10 mouse cellular contexts compared by ENCODE assay signal in the genomic region with DNA sequence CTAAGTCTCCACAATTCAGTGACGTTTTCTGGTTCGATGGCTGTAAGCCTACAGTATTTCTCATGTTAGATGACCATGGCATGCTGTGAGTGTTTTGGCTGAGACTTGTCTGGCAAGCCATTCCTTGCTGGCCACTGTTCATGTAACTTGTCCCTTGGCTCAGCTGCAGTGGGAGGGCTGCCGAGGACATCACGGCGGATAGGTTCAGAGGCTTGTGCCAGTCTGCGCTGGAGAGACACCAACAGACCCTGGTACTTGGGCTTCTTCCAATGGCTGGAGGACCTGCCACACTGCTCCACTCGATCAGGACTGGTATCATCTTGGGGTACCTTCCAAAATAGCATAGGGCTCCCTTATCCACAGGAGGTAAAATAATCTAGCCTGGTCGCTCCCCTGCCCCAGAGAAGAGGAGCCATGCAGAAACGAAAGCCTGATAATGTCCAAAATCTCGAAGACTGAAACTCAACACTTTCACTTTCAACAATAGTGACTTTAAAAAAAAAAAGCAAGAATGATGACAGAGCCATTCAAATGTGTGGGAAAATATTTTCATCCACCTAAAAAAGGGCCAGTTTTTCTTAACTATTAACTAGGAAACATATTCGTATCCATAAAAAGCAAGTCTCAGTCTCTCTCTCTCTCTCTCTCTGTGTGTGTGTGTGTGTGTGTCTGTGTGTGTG. TPM values are rescaled to one million over a fixed set of nuclear protein-coding genes. Genes with fewer than 3 reads are reported as not detected.
DNase-seq lines count a peak whose midpoint lies in the region; ATAC-seq and TF ChIP-seq lines count a peak whose summit lies in the region.
"Had no signal": no experiment of that assay in that cellular context is flagged by ENCODE, and none has a peak within 500 bp of the region (broad histone marks: within the 10 kb centered on the region; RNA-seq: fewer than 3 reads in every experiment).

No protein-coding gene starts in this region.

- H3K36me3 ChIP-seq in hindbrain, postnatal 0 days (ENCODE audit: insufficient read depth, low read length): no peaks in the 10 kb centered on the region
- H3K36me3 ChIP-seq in hindbrain, embryonic 11.5 days (ENCODE audit: control insufficient read depth, insufficient read depth, low read length): no peaks in the 10 kb centered on the region
- no peaks in the 10 kb centered on the region for H3K36me3 ChIP-seq in small intestine, adult 2 months (ENCODE audit: control insufficient read depth, insufficient read depth, low read length)
- H3K36me3 ChIP-seq in midbrain, embryonic 10.5 days: peaks cover 25% of the 10 kb centered on the region
- H3K36me3 ChIP-seq: lung, embryonic 15.5 days had no signal

- peak overlapping the region; percentile 14; the same call in 1 of the 2 replicates for H3K4me2 ChIP-seq in hindbrain, postnatal 0 days (ENCODE audit: low read depth, low read length)
- no peak overlapping the region for H3K4me2 ChIP-seq in hindbrain, embryonic 11.5 days (replicated peaks; ENCODE audit: low read depth, low read length)
- H3K4me2 ChIP-seq: hindbrain, embryonic 14.5 days; lung, embryonic 15.5 days had no signal

- H3K4me1 ChIP-seq in hindbrain, postnatal 0 days (ENCODE audit: insufficient read depth, low read length): no peaks in the 10 kb centered on the region
- no peaks in the 10 kb centered on the region for H3K4me1 ChIP-seq in hindbrain, embryonic 11.5 days (replicated peaks; ENCODE audit: control insufficient read depth, insufficient read depth, low read length)
- H3K4me1 ChIP-seq in small intestine, adult 2 months (ENCODE audit: control insufficient read depth, insufficient read depth, insufficient read length, low read length): peaks cover 19% of the 10 kb centered on the region
- H3K4me1 ChIP-seq in midbrain, embryonic 10.5 days: peaks cover 18% of the 10 kb centered on the region
- H3K4me1 ChIP-seq: lung, embryonic 15.5 days had no signal

- intact Hi-C loops in left cerebral cortex, postnatal 25 days (cut with DNase I): loop anchor here (5.0 to 10.0 kb wide), 2 partner anchors 181 to 668 kb away; no protein-coding TSS in a partner anchor

- TF ChIP-seq CTCF in hindbrain, postnatal 0 days (IDR thresholded peaks at IDR 0.05; ENCODE audit: low read depth): no peak
- no peak for TF ChIP-seq CTCF in small intestine, adult 2 months (IDR thresholded peaks at IDR 0.05; ENCODE audit: extremely low read depth, insufficient read length, insufficient replicate concordance, low read depth, low read length)

- no peaks in the 10 kb centered on the region for H3K27me3 ChIP-seq in hindbrain, postnatal 0 days (ENCODE audit: insufficient read depth, low read length)
- no peaks in the 10 kb centered on the region for H3K27me3 ChIP-seq in hindbrain, embryonic 11.5 days (ENCODE audit: control insufficient read depth, insufficient read depth, low read length)
- H3K27me3 ChIP-seq in small intestine, adult 2 months (ENCODE audit: control insufficient read depth, insufficient read depth, low read length): no peaks in the 10 kb centered on the region
- H3K27me3 ChIP-seq in midbrain, embryonic 10.5 days (ENCODE audit: low read depth, poor library complexity, severe bottlenecking): no peaks in the 10 kb centered on the region
- H3K27me3 ChIP-seq: lung, embryonic 15.5 days had no signal

- H3K9me3 ChIP-seq in hindbrain, postnatal 0 days (ENCODE audit: low read length): no peaks in the 10 kb centered on the region
- no peaks in the 10 kb centered on the region for H3K9me3 ChIP-seq in hindbrain, embryonic 11.5 days (ENCODE audit: control insufficient read depth, low read length)
- no peaks in the 10 kb centered on the region for H3K9me3 ChIP-seq in midbrain, embryonic 10.5 days (replicated peaks)
- H3K9me3 ChIP-seq: lung, embryonic 15.5 days had no signal

- peak; percentile 79 for DNase-seq in hindbrain, postnatal 0 days (ENCODE audit: low spot score)
- no peak for DNase-seq in hindbrain, embryonic 11.5 days (ENCODE audit: low spot score)
- DNase-seq in urinary bladder, postnatal 14 days (ENCODE audit: low spot score): peak; percentile 19
- DNase-seq in urinary bladder, postnatal 4 days (ENCODE audit: low spot score in 2 of 2): no peak
- DNase-seq in heart, adult 8-10 months (ENCODE audit: low spot score): peak; percentile 81
- DNase-seq in left cerebral cortex, postnatal 25 days (ENCODE audit: low spot score in 2 of 2): no peak
- no peak for DNase-seq in midbrain, embryonic 10.5 days (ENCODE audit: low spot score)

- no peak for TF ChIP-seq POLR2A in small intestine, adult 2 months (IDR thresholded peaks at IDR 0.05; ENCODE audit: low read depth, low read length)

- no peak overlapping the region for H3K4me3 ChIP-seq in hindbrain, postnatal 0 days (ENCODE audit: low read length)
- H3K4me3 ChIP-seq in hindbrain, embryonic 11.5 days (ENCODE audit: low read depth, low read length): no peak overlapping the region
- peak overlapping the region; percentile 7; the same call in 1 of the 2 replicates for H3K4me3 ChIP-seq in small intestine, adult 2 months (ENCODE audit: low read depth, low read length)
- H3K4me3 ChIP-seq in midbrain, embryonic 10.5 days: no peak overlapping the region
- H3K4me3 ChIP-seq: lung, embryonic 15.5 days had no signal

- H3K27ac ChIP-seq in hindbrain, postnatal 0 days: no peak overlapping the region
- no peak overlapping the region for H3K27ac ChIP-seq in hindbrain, embryonic 11.5 days (ENCODE audit: low read depth, low read length)
- H3K27ac ChIP-seq in small intestine, adult 2 months (ENCODE audit: insufficient read depth, low read depth, low read length): peak overlapping the region; percentile 21; the same call in 1 of the 2 replicates
- no peak overlapping the region for H3K27ac ChIP-seq in midbrain, embryonic 10.5 days (replicated peaks)
- H3K27ac ChIP-seq: hindbrain, embryonic 14.5 days; lung, embryonic 15.5 days had no signal

- 61% methylated on average over 11 of the region's 11 CpGs for WGBS in hindbrain, postnatal 0 days
- 93% methylated on average over 11 of the region's 11 CpGs for WGBS in hindbrain, embryonic 11.5 days
- WGBS in small intestine, adult 2 months: 63% methylated on average over 11 of the region's 11 CpGs
- 97% methylated on average over 11 of the region's 11 CpGs for WGBS in midbrain, embryonic 10.5 days

- ATAC-seq in hindbrain, postnatal 0 days: peak; percentile 75
- no peak for ATAC-seq in hindbrain, embryonic 11.5 days (ENCODE audit: low FRiP score)

- no peak overlapping the region for H3K9ac ChIP-seq in hindbrain, postnatal 0 days (replicated peaks; ENCODE audit: low read length)
- no peak overlapping the region for H3K9ac ChIP-seq in hindbrain, embryonic 11.5 days (ENCODE audit: low read depth, low read length)
- H3K9ac ChIP-seq: hindbrain, embryonic 14.5 days; lung, embryonic 15.5 days had no signal

RNA-seq across cellular contexts. Expression of a gene that starts 12.7 kb away (rescaled TPM):
- 31.9 and 48.5 TPM in 2 replicates for total RNA-seq in hindbrain, postnatal 0 days (2014; rRNA removed)
- polyA plus RNA-seq in hindbrain, postnatal 0 days (2015; fragmentation: Nextera tagmentation; extraction: Ambion mirVana): 53.3 and 55.3 TPM in 2 replicates
- polyA plus RNA-seq in hindbrain, embryonic 11.5 days (2014; fragmentation: Nextera tagmentation; extraction: Ambion mirVana): 91.3 and 95.8 TPM in 2 replicates
- total RNA-seq in heart, adult 8-10 months (2022): 10 to 100 TPM; 13.8 to 15.8 (median 14.1) TPM
- 9.4 and 18.4 TPM in 2 replicates for polyA plus RNA-seq in small intestine, adult 2 months (2012; rRNA removed)
- 10 to 100 TPM; 17.0 to 17.9 TPM for total RNA-seq in left cerebral cortex, postnatal 25 days (2021)
- polyA plus RNA-seq in midbrain, embryonic 10.5 days (2016; fragmentation: Nextera tagmentation; extraction: Ambion mirVana): 108 TPM in 2 replicates

RNA-seq across cellular contexts. Expression of a gene that starts 36.8 kb away (rescaled TPM):
- total RNA-seq in hindbrain, postnatal 0 days (2014; rRNA removed): 35.5 and 40.5 TPM in 2 replicates
- polyA plus RNA-seq in hindbrain, postnatal 0 days (2015; fragmentation: Nextera tagmentation; extraction: Ambion mirVana): 62.9 and 66.3 TPM in 2 replicates
- 95.4 and 96.8 TPM in 2 replicates for polyA plus RNA-seq in hindbrain, embryonic 11.5 days (2014; fragmentation: Nextera tagmentation; extraction: Ambion mirVana)
- total RNA-seq in heart, adult 8-10 months (2022): 10 to 100 TPM; 81.9 to 98.4 (median 89.6) TPM
- polyA plus RNA-seq in small intestine, adult 2 months (2012; rRNA removed): 35.7 and 39.7 TPM in 2 replicates
- 10 to 100 TPM; 65.3 to 68.5 TPM for total RNA-seq in left cerebral cortex, postnatal 25 days (2021)
- polyA plus RNA-seq in midbrain, embryonic 10.5 days (2016; fragmentation: Nextera tagmentation; extraction: Ambion mirVana): 85.5 and 87.3 TPM in 2 replicates

RNA-seq across cellular contexts. Expression of a gene that starts 36.9 kb away (rescaled TPM):
- 2.8 and 3.4 TPM in 2 replicates for total RNA-seq in hindbrain, postnatal 0 days (2014; rRNA removed)
- 3.1 and 3.4 TPM in 2 replicates for polyA plus RNA-seq in hindbrain, postnatal 0 days (2015; fragmentation: Nextera tagmentation; extraction: Ambion mirVana)
- 11.9 and 14.3 TPM in 2 replicates for polyA plus RNA-seq in hindbrain, embryonic 11.5 days (2014; fragmentation: Nextera tagmentation; extraction: Ambion mirVana)
- total RNA-seq in heart, adult 8-10 months (2022): 1 to 10 TPM; 5.3 to 7.9 (median 5.9) TPM
- 10.4 and 13.0 TPM in 2 replicates for polyA plus RNA-seq in small intestine, adult 2 months (2012; rRNA removed)
- total RNA-seq in left cerebral cortex, postnatal 25 days (2021): 1 to 10 TPM; 1.2 to 1.7 TPM
- 18.5 and 19.6 TPM in 2 replicates for polyA plus RNA-seq in midbrain, embryonic 10.5 days (2016; fragmentation: Nextera tagmentation; extraction: Ambion mirVana)

RNA-seq across cellular contexts. Expression of a gene that starts 44.1 kb away (rescaled TPM):
- 17.5 and 31.4 TPM in 2 replicates for total RNA-seq in hindbrain, postnatal 0 days (2014; rRNA removed)
- 16.4 and 16.9 TPM in 2 replicates for polyA plus RNA-seq in hindbrain, postnatal 0 days (2015; fragmentation: Nextera tagmentation; extraction: Ambion mirVana)
- polyA plus RNA-seq in hindbrain, embryonic 11.5 days (2014; fragmentation: Nextera tagmentation; extraction: Ambion mirVana): 11.7 and 13.7 TPM in 2 replicates
- 10 to 100 TPM; 25.1 to 30.4 (median 28.3) TPM for total RNA-seq in heart, adult 8-10 months (2022)
- polyA plus RNA-seq in small intestine, adult 2 months (2012; rRNA removed): 97.6 and 354 TPM in 2 replicates
- total RNA-seq in left cerebral cortex, postnatal 25 days (2021): 10 to 100 TPM; 22.7 to 31.3 TPM
- 10.7 and 11.2 TPM in 2 replicates for polyA plus RNA-seq in midbrain, embryonic 10.5 days (2016; fragmentation: Nextera tagmentation; extraction: Ambion mirVana)

RNA-seq across cellular contexts. Expression of a gene that starts 47.7 kb away (rescaled TPM):
- total RNA-seq in hindbrain, postnatal 0 days (2014; rRNA removed): 31.4 and 38.2 TPM in 2 replicates
- polyA plus RNA-seq in hindbrain, postnatal 0 days (2015; fragmentation: Nextera tagmentation; extraction: Ambion mirVana): 44.7 and 47.5 TPM in 2 replicates
- polyA plus RNA-seq in hindbrain, embryonic 11.5 days (2014; fragmentation: Nextera tagmentation; extraction: Ambion mirVana): 30.7 and 33.7 TPM in 2 replicates
- total RNA-seq in heart, adult 8-10 months (2022): 10 to 100 TPM; 74.4 to 89.0 (median 78.8) TPM
- 6.1 and 10.6 TPM in 2 replicates for polyA plus RNA-seq in small intestine, adult 2 months (2012; rRNA removed)
- total RNA-seq in left cerebral cortex, postnatal 25 days (2021): 10 to 100 TPM; 35.0 to 42.5 TPM
- polyA plus RNA-seq in midbrain, embryonic 10.5 days (2016; fragmentation: Nextera tagmentation; extraction: Ambion mirVana): 54.6 and 57.2 TPM in 2 replicates

Comparison
In these comparisons a context has a peak if more than half of its experiments do, and no peak if none do; other contexts are left out.
1. DNase-seq: peak in hindbrain, postnatal 0 days (single experiment), urinary bladder, postnatal 14 days (single experiment) and heart, adult 8-10 months (single experiment); none in hindbrain, embryonic 11.5 days (single experiment), urinary bladder, postnatal 4 days (0 of 2), left cerebral cortex, postnatal 25 days (0 of 2) and midbrain, embryonic 10.5 days (single experiment).